Mouse (Mus musculus) embryonic facial prominence, embryonic 10.5 days (tissue): ENCODE measurements around the gene Myo10. TPM values are rescaled to one million over a fixed set of nuclear protein-coding genes. Genes with fewer than 3 reads are reported as not detected.

Source experiments
- DNase-seq: peaks from one replicate; pipeline ENCODE4 v3.0.0-alpha.2; 2017; ENCODE audit warnings: low spot score
- H3K27ac ChIP-seq: fragments of 300-500 bp; sonication (generic); replicated peaks from 2 replicates; pipeline ENCODE4 v1.5.1; 2016; ENCODE audit warnings: mild to moderate bottlenecking
- H3K27me3 ChIP-seq: fragments of 300-500 bp; sonication (generic); replicated peaks from 2 replicates; pipeline ENCODE4 v1.6.1; 2016; ENCODE audit warnings: low read depth, mild to moderate bottlenecking; ENCODE audit not compliant: poor library complexity, severe bottlenecking
- H3K36me3 ChIP-seq: fragments of 300-500 bp; sonication (generic); replicated peaks from 2 replicates; pipeline ENCODE4 v1.6.1; 2016; ENCODE audit warnings: mild to moderate bottlenecking, moderate library complexity
- H3K4me1 ChIP-seq: fragments of 300-500 bp; sonication (generic); 2 replicates; pipeline ENCODE4 v1.6.1; 2016
- H3K4me3 ChIP-seq: fragments of 300-500 bp; sonication (generic); 2 replicates; pipeline ENCODE4 v1.5.1; 2016; ENCODE audit warnings: mild to moderate bottlenecking, moderate library complexity
- H3K9me3 ChIP-seq: fragments of 300-500 bp; sonication (generic); 2 replicates; pipeline ENCODE4 v1.6.1; 2016; ENCODE audit warnings: mild to moderate bottlenecking
- WGBS: fragments of 180-500 bp; shearing (Covaris S2); methylation state at CpG from one replicate; pipeline ENCODE4 v1.1.7; 2016; 5-methylcytosine and 5-hydroxymethylcytosine counted together
- polyA plus RNA-seq: library from polyadenylated mRNA; unstranded; fragments of >200 nt; fragmentation: Nextera tagmentation; extraction: Ambion mirVana; gene quantifications from 2 replicates; pipeline ENCODE4 v1.2.1, GENCODE M21; 2016

The Myo10 gene
- polyA plus RNA-seq, 1 experiment from 2014 or later, result 44.2 TPM

- Histone ChIP-seq H3K36me3 (peaks cover 19% of the 10 kb centered on the region), H3K4me1 (peaks cover 77% of the 10 kb centered on the region), H3K27ac (peak overlapping the region; percentile 48), H3K4me3 (no peak overlapping the region), H3K27me3 (no peaks in the 10 kb centered on the region), H3K9me3 (no peaks in the 10 kb centered on the region)
- DNase-seq, result no peak
- WGBS, result 58% methylated on average over 9 of the region's 9 CpGs
These were observed 147.4 kb downstream of the Myo10 start for GRCm38 (mm10) chr15:25769524-25770255.

DNA sequence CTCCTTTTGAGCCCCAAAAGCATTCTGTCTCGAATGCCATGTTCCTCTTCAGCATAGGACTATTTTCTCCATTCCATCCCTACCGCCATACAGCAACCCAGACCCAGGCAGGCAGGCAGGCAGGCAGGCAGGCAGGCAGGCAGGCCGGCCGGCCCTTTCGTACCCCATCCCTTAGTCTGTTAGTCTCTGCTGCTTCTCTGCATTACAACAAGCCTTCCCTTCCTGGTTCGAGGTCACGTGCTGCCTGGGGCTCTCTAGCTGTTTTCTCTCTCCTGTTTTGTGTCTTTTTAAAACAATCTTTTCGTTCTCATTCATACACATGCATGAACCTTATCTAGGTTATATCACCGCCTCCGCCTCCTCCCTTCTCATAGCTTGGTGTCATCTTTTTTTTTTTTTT, 149.5 kb downstream of the Myo10 start:
- Histone ChIP-seq H3K27me3 (no peaks in the 10 kb centered on the region), H3K27ac (no peak overlapping the region), H3K9me3 (no peaks in the 10 kb centered on the region), H3K4me3 (no peak overlapping the region), H3K4me1 (peaks cover 83% of the 10 kb centered on the region), H3K36me3 (peaks cover 24% of the 10 kb centered on the region)
- 87% methylated on average over 10 of the region's 10 CpGs for WGBS
- no peak for DNase-seq

DNA sequence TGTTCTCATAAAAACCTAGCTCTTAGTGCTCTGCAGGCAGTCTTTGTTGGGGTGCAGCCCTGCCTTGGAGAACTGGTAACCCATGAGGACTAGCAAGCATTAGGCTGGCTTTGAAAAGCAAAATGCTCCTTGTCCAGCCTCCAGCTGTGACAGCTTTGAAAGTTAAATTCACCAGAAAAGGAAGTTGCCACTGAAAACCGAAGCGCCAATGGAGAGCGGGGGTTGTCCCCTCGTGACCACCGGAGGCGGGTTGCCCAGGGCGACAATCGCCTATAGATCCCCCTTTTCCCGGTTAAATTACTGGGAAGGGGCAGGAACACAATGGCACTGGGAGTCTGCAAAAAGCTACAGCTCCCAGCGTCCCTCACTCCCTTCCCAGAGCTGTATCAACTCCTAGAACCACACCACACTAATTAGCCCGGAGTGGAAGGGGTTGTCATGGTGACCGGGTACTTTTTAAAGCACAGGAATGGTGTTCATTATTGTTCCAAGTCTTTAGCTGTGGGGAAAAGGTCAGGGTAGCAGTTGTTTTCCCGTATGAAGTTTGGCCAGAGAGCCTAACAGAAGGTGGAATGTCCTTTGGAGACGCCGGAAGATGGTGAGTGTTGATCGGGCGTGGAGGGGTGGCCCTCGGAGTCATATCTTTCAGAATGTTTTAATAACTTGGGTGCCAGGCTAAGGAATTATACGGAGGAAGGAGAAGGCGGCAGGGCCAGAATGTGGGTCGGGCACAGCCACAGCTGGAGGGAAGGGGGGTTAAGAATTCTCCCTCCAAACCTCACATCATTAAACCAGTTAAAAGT, 151.6 kb downstream of the Myo10 start:
- Histone ChIP-seq H3K4me1 (peaks cover 82% of the 10 kb centered on the region), H3K36me3 (peaks cover 45% of the 10 kb centered on the region)

GRCm38 (mm10) chr15:25778937-25779336, 156.6 kb downstream of the Myo10 start:
- DNase-seq, result no peak
- Histone ChIP-seq H3K9me3 (no peaks in the 10 kb centered on the region), H3K4me1 (peaks cover 51% of the 10 kb centered on the region), H3K27ac (no peak overlapping the region), H3K36me3 (peaks cover 80% of the 10 kb centered on the region), H3K4me3 (no peak overlapping the region), H3K27me3 (no peaks in the 10 kb centered on the region)
- 77% methylated on average over 8 of the region's 8 CpGs for WGBS

More for the DNA sequence above, 151.6 kb downstream of the Myo10 start:
- no peaks in the 10 kb centered on the region for H3K27me3 ChIP-seq
- H3K27ac ChIP-seq, result peak overlapping the region; percentile 87
- no peaks in the 10 kb centered on the region for H3K9me3 ChIP-seq
- DNase-seq, result peak; percentile 90
- peak overlapping the region; percentile 58 for H3K4me3 ChIP-seq
- 3% methylated on average over 21 of the region's 21 CpGs for WGBS

- no peaks in the 10 kb centered on the region for H3K9me3 ChIP-seq
- H3K4me3 ChIP-seq, result no peak overlapping the region
- H3K27me3 ChIP-seq, result no peaks in the 10 kb centered on the region
- peaks cover 87% of the 10 kb centered on the region for H3K36me3 ChIP-seq
- 75% methylated on average over 23 of the region's 23 CpGs for WGBS
- no peak overlapping the region; the same call in 1 of the 2 replicates for H3K27ac ChIP-seq
- DNase-seq, result no peak
- H3K4me1 ChIP-seq, result peaks cover 43% of the 10 kb centered on the region
These were observed 157.3 kb downstream of the Myo10 start for GRCm38 (mm10) chr15:25779522-25780191.

DNA sequence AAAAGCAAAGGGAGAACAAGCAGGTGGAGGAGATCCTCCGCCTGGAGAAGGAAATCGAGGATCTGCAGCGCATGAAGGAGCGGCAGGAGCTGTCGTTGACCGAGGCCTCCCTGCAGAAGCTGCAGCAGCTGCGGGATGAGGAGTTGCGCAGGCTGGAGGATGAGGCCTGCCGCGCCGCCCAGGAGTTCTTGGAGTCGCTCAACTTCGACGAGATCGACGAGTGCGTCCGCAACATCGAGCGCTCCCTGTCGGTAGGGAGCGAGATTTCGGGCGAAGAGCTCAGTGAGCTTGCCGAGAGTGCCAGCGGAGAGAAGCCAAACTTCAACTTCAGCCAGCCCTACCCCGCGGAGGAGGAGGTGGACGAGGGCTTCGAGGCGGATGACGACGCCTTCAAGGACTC, 158.7 kb downstream of the Myo10 start:
- no peaks in the 10 kb centered on the region for H3K9me3 ChIP-seq
- no peaks in the 10 kb centered on the region for H3K27me3 ChIP-seq
- 88% methylated on average over 33 of the region's 33 CpGs for WGBS
- H3K4me1 ChIP-seq, result peaks cover 29% of the 10 kb centered on the region
- no peak for DNase-seq
- H3K36me3 ChIP-seq, result peaks cover 100% of the 10 kb centered on the region
- H3K4me3 ChIP-seq, result no peak overlapping the region
- no peak overlapping the region for H3K27ac ChIP-seq

- peaks cover 100% of the 10 kb centered on the region for H3K36me3 ChIP-seq
- 90% methylated on average over 35 of the region's 35 CpGs for WGBS
- DNase-seq, result no peak
- H3K9me3 ChIP-seq, result no peaks in the 10 kb centered on the region
- H3K27ac ChIP-seq, result no peak overlapping the region
- peaks cover 8% of the 10 kb centered on the region; the same call in 1 of the 2 replicates for H3K4me1 ChIP-seq
- H3K4me3 ChIP-seq, result no peak overlapping the region
- H3K27me3 ChIP-seq, result no peaks in the 10 kb centered on the region
These were observed 163.4 kb downstream of the Myo10 start for GRCm38 (mm10) chr15:25785456-25786390.

DNA sequence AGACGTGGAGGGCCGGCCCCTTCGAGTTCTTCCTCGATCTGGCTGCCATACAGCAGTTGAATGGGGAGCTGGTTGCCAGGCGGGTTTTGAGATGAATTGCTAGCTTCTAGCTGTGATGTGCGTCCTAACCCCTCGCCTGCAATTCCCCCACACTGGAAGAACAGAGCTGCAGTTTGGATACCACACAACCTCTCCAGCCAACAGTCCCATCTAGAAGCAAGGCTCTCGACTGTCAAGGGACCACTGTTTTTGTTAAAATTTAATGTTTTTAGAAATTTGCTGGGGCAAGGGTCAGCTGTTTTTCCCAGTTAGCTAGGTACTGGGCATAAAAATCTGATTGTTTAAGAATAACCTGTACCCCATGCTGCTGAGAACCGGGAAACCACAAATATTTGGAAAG, 165.1 kb downstream of the Myo10 start:
- Histone ChIP-seq H3K9me3 (no peaks in the 10 kb centered on the region), H3K4me3 (no peak overlapping the region), H3K36me3 (peaks cover 98% of the 10 kb centered on the region), H3K27ac (no peak overlapping the region), H3K4me1 (peaks cover 11% of the 10 kb centered on the region; the same call in 1 of the 2 replicates), H3K27me3 (no peaks in the 10 kb centered on the region)
- DNase-seq, result no peak
- 73% methylated on average over 9 of the region's 9 CpGs for WGBS

GRCm38 (mm10) chr15:25787965-25788364, 165.6 kb downstream of the Myo10 start:
- 88% methylated on average over 8 of the region's 8 CpGs for WGBS
- Histone ChIP-seq H3K9me3 (no peaks in the 10 kb centered on the region), H3K36me3 (peaks cover 98% of the 10 kb centered on the region), H3K4me3 (no peak overlapping the region), H3K27me3 (no peaks in the 10 kb centered on the region), H3K4me1 (peaks cover 11% of the 10 kb centered on the region; the same call in 1 of the 2 replicates), H3K27ac (0 out of 2 replicates have a peak overlapping the region, but pooled peaks have one; percentile 15)
- no peak for DNase-seq

DNA sequence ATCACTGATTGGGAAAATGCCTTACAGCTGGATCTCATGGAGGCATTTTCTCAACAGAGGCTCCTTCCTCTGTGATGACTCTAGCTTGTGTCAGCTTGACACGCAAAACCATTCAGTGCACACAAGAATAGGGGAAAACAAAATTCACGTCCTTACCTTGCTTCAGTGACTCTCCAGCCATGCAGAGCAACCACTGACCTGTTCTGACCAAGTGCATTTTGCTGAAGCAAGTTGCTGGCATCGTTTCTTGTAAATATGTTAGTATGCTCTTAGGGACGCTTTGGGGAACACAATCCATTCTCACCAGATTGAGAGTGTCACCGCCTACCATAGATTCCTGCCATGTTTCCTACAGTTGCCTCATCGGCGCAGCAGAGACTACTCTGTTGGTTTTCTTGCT, 166.2 kb downstream of the Myo10 start:
- H3K27me3 ChIP-seq, result no peaks in the 10 kb centered on the region
- H3K4me1 ChIP-seq, result peaks cover 11% of the 10 kb centered on the region; the same call in 1 of the 2 replicates
- H3K9me3 ChIP-seq, result no peaks in the 10 kb centered on the region
- no peak for DNase-seq
- H3K27ac ChIP-seq, result 0 out of 2 replicates have a peak overlapping the region, but pooled peaks have one; percentile 15
- WGBS, result 93% methylated on average over 7 of the region's 7 CpGs
- peaks cover 98% of the 10 kb centered on the region for H3K36me3 ChIP-seq
- H3K4me3 ChIP-seq, result no peak overlapping the region

- H3K27me3 ChIP-seq, result no peaks in the 10 kb centered on the region
- H3K4me3 ChIP-seq, result no peak overlapping the region
- peaks cover 14% of the 10 kb centered on the region; the same call in 1 of the 2 replicates for H3K4me1 ChIP-seq
- no peak overlapping the region for H3K27ac ChIP-seq
- 89% methylated on average over 10 of the region's 10 CpGs for WGBS
- H3K9me3 ChIP-seq, result no peaks in the 10 kb centered on the region
- DNase-seq, result no peak
- H3K36me3 ChIP-seq, result peaks cover 98% of the 10 kb centered on the region
These were observed 166.9 kb downstream of the Myo10 start for GRCm38 (mm10) chr15:25789241-25789640.
